Mouse (Mus musculus): ENCODE measurements around the gene Asprv1. TPM values are rescaled to one million over a fixed set of nuclear protein-coding genes. Genes with fewer than 3 reads are reported as not detected.
A peak's percentile ranks its signal among the peaks of the same experiment; 100 is the strongest.

The Asprv1 gene
- polyA plus RNA-seq, 1 experiment: 0.64 TPM

- TF ChIP-seq EP300 (IDR thresholded peaks at IDR 0.05; ENCODE audit: insufficient read depth, low read depth, low read length) (no peak), CTCF (IDR thresholded peaks at IDR 0.05; ENCODE audit: low read depth, low read length) (no peak), POLR2A (IDR thresholded peaks at IDR 0.05; ENCODE audit: insufficient read depth, low read length) (no peak)
- no peaks in the 10 kb centered on the region for H3K27me3 ChIP-seq (ENCODE audit: control insufficient read depth, insufficient read depth, low read length, poor library complexity, severe bottlenecking)
- no peaks in the 10 kb centered on the region for H3K9me3 ChIP-seq (replicated peaks; ENCODE audit: control insufficient read depth, insufficient read depth, low read length, poor library complexity, severe bottlenecking)
- H3K27ac ChIP-seq (ENCODE audit: insufficient read depth, low read length): no peak overlapping the region
- no peaks in the 10 kb centered on the region for H3K4me1 ChIP-seq (ENCODE audit: control insufficient read depth, insufficient read depth, low read length)
- no peak overlapping the region for H3K9ac ChIP-seq (ENCODE audit: low read depth, poor library complexity, severe bottlenecking)
- H3K36me3 ChIP-seq (ENCODE audit: control insufficient read depth, insufficient read depth, low read length, poor library complexity, severe bottlenecking): no peaks in the 10 kb centered on the region
- peak overlapping the region; percentile 31 for H3K4me3 ChIP-seq (ENCODE audit: low read depth, low read length)
These were observed 11.5 kb downstream of the Asprv1 start for GRCm38 (mm10) chr6:86639180-86640160.

- H3K4me1 ChIP-seq (ENCODE audit: control insufficient read depth, insufficient read depth, low read length): no peaks in the 10 kb centered on the region
- no peak overlapping the region for H3K4me3 ChIP-seq (ENCODE audit: low read depth, low read length)
- no peak overlapping the region for H3K27ac ChIP-seq (ENCODE audit: insufficient read depth, low read length)
- no peak overlapping the region for H3K9ac ChIP-seq (ENCODE audit: low read depth, poor library complexity, severe bottlenecking)
- TF ChIP-seq CTCF (IDR thresholded peaks at IDR 0.05; ENCODE audit: low read depth, low read length): no peak
- no peaks in the 10 kb centered on the region for H3K9me3 ChIP-seq (replicated peaks; ENCODE audit: control insufficient read depth, insufficient read depth, low read length, poor library complexity, severe bottlenecking)
- no peaks in the 10 kb centered on the region for H3K36me3 ChIP-seq (ENCODE audit: control insufficient read depth, insufficient read depth, low read length, poor library complexity, severe bottlenecking)
- no peaks in the 10 kb centered on the region for H3K27me3 ChIP-seq (ENCODE audit: control insufficient read depth, insufficient read depth, low read length, poor library complexity, severe bottlenecking)
These were observed 12.2 kb downstream of the Asprv1 start for GRCm38 (mm10) chr6:86640161-86640560.

- Histone ChIP-seq H3K4me3 (ENCODE audit: low read depth, low read length) (no peak overlapping the region), H3K36me3 (ENCODE audit: control insufficient read depth, insufficient read depth, low read length, poor library complexity, severe bottlenecking) (no peaks in the 10 kb centered on the region), H3K9me3 (replicated peaks; ENCODE audit: control insufficient read depth, insufficient read depth, low read length, poor library complexity, severe bottlenecking) (no peaks in the 10 kb centered on the region), H3K4me1 (ENCODE audit: control insufficient read depth, insufficient read depth, low read length) (no peaks in the 10 kb centered on the region), H3K27ac (ENCODE audit: insufficient read depth, low read length) (no peak overlapping the region), H3K27me3 (ENCODE audit: control insufficient read depth, insufficient read depth, low read length, poor library complexity, severe bottlenecking) (no peaks in the 10 kb centered on the region), H3K9ac (ENCODE audit: low read depth, poor library complexity, severe bottlenecking) (no peak overlapping the region)
- TF ChIP-seq CTCF (IDR thresholded peaks at IDR 0.05; ENCODE audit: low read depth, low read length) (no peak), POLR2A (IDR thresholded peaks at IDR 0.05; ENCODE audit: insufficient read depth, low read length) (no peak), EP300 (IDR thresholded peaks at IDR 0.05; ENCODE audit: insufficient read depth, low read depth, low read length) (no peak)
These were observed 12.8 kb downstream of the Asprv1 start for GRCm38 (mm10) chr6:86640776-86641175.

DNA sequence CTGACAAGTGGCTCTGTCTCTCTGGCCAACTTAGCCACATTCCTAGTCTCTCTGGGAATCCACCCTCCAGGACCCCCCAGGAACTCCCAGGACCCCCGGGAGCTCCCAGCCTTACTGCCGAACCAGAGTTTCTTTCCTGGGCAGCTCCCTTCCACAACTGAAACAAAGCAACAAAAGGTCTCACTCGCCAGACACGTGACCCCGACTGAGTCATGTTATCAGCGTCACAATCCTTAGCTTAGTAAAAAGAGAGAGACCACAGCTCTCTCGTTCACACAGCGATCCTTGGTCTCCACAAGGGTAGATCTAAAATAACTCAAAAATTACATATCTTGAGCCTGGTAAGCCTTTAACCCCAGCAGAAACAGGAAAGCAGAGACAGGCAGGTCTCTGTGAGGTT is 13.8 kb downstream of the Asprv1 start:
- no peak overlapping the region for H3K27ac ChIP-seq (ENCODE audit: insufficient read depth, low read length)
- no peak overlapping the region for H3K9ac ChIP-seq (ENCODE audit: low read depth, poor library complexity, severe bottlenecking)
- H3K27me3 ChIP-seq (ENCODE audit: control insufficient read depth, insufficient read depth, low read length, poor library complexity, severe bottlenecking): no peaks in the 10 kb centered on the region
- H3K4me3 ChIP-seq (ENCODE audit: low read depth, low read length): no peak overlapping the region
- H3K9me3 ChIP-seq (replicated peaks; ENCODE audit: control insufficient read depth, insufficient read depth, low read length, poor library complexity, severe bottlenecking): no peaks in the 10 kb centered on the region
- no peaks in the 10 kb centered on the region for H3K36me3 ChIP-seq (ENCODE audit: control insufficient read depth, insufficient read depth, low read length, poor library complexity, severe bottlenecking)
- no peaks in the 10 kb centered on the region for H3K4me1 ChIP-seq (ENCODE audit: control insufficient read depth, insufficient read depth, low read length)
- TF ChIP-seq POLR2A (IDR thresholded peaks at IDR 0.05; ENCODE audit: insufficient read depth, low read length) (no peak), EP300 (IDR thresholded peaks at IDR 0.05; ENCODE audit: insufficient read depth, low read depth, low read length) (no peak), CTCF (IDR thresholded peaks at IDR 0.05; ENCODE audit: low read depth, low read length) (no peak)

DNA sequence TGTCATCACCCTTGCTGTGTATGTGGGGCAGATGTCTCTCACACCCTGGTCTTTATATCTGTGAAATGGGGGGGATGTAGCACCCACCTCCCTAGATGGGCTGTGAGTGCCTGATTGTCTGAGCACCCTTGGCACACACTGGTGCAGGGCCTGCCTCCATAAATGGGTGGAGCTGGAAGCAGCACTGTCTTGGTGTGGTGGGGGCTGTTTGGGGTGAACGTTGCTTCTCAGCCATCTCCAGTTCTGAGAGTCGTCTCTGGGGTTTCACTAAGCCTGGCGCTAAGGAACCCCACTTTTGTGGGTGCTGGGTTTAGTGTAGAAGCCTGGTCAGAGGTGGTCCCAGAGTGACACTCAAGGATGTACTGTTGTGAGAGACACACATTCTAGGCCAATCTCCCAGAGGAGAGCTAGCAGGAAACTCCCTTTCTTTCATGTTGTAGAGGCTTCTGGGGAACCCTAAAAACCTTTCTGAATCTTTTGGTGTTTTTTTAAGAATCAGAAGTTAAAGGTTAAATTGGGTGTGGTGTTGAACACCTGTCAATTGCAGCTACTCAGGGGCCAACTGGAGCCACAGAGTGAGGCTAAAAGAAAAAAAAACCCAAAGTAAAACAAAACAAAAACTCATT is 16.9 kb downstream of the Asprv1 start:
- no peaks in the 10 kb centered on the region for H3K27me3 ChIP-seq (ENCODE audit: control insufficient read depth, insufficient read depth, low read length, poor library complexity, severe bottlenecking)
- H3K27ac ChIP-seq (ENCODE audit: insufficient read depth, low read length): no peak overlapping the region
- H3K4me1 ChIP-seq (ENCODE audit: control insufficient read depth, insufficient read depth, low read length): no peaks in the 10 kb centered on the region
- H3K4me3 ChIP-seq (ENCODE audit: low read depth, low read length): no peak overlapping the region
- TF ChIP-seq EP300 (IDR thresholded peaks at IDR 0.05; ENCODE audit: insufficient read depth, low read depth, low read length): no peak
- TF ChIP-seq POLR2A (IDR thresholded peaks at IDR 0.05; ENCODE audit: insufficient read depth, low read length): no peak
- TF ChIP-seq CTCF (IDR thresholded peaks at IDR 0.05; ENCODE audit: low read depth, low read length): no peak
- H3K36me3 ChIP-seq (ENCODE audit: control insufficient read depth, insufficient read depth, low read length, poor library complexity, severe bottlenecking): no peaks in the 10 kb centered on the region
- H3K9ac ChIP-seq (ENCODE audit: low read depth, poor library complexity, severe bottlenecking): no peak overlapping the region
- no peaks in the 10 kb centered on the region for H3K9me3 ChIP-seq (replicated peaks; ENCODE audit: control insufficient read depth, insufficient read depth, low read length, poor library complexity, severe bottlenecking)

DNA sequence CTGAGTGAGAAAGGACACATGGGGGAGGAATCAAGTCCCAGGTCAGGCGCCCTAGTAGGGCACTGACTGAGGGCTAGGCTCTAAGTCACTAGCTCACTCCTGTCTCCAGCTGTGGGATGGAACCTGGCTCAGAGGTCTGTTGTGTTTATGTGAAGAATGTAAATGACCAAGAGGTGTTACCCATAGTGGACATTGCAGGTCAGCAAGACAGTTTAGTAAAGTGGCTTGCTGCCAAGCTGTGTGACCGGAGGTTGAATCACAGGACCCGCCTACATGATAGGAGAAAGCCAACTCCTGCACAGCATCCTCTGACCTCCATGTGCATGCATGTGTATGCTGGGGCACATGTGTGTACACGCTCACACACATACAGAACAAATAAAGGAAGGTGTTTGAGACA is 17.6 kb downstream of the Asprv1 start:
- Histone ChIP-seq H3K9me3 (replicated peaks; ENCODE audit: control insufficient read depth, insufficient read depth, low read length, poor library complexity, severe bottlenecking) (no peaks in the 10 kb centered on the region), H3K4me3 (ENCODE audit: low read depth, low read length) (no peak overlapping the region), H3K27me3 (ENCODE audit: control insufficient read depth, insufficient read depth, low read length, poor library complexity, severe bottlenecking) (no peaks in the 10 kb centered on the region), H3K27ac (ENCODE audit: insufficient read depth, low read length) (no peak overlapping the region), H3K36me3 (ENCODE audit: control insufficient read depth, insufficient read depth, low read length, poor library complexity, severe bottlenecking) (no peaks in the 10 kb centered on the region), H3K4me1 (ENCODE audit: control insufficient read depth, insufficient read depth, low read length) (no peaks in the 10 kb centered on the region), H3K9ac (ENCODE audit: low read depth, poor library complexity, severe bottlenecking) (no peak overlapping the region)
- no peak for TF ChIP-seq POLR2A (IDR thresholded peaks at IDR 0.05; ENCODE audit: insufficient read depth, low read length)
- TF ChIP-seq CTCF (IDR thresholded peaks at IDR 0.05; ENCODE audit: low read depth, low read length): no peak
- TF ChIP-seq EP300 (IDR thresholded peaks at IDR 0.05; ENCODE audit: insufficient read depth, low read depth, low read length): no peak
